Mouse (Mus musculus) heart, postnatal 0 days (tissue): ENCODE results near the gene Tgfbr3l.

ENCODE experiments used
- CTCF ChIP-seq: IDR thresholded peaks from 2 replicates; pipeline ENCODE4 v1.5.1; 2016; ENCODE audit warnings: antibody characterized with exemption, control low read depth, low read depth
- EP300 ChIP-seq: IDR thresholded peaks from 2 replicates; pipeline ENCODE4 v1.6.1; 2016; ENCODE audit warnings: antibody characterized with exemption, low read depth

GRCm38 (mm10) chr8:4245061-4245460, 3.0 kb upstream of the Tgfbr3l start:
- TF ChIP-seq CTCF (no peak), EP300 (no peak)
